Mouse (Mus musculus) c-Kit-positive CD71-positive TER-119-positive erythroid progenitor cells, embryonic 14.5 days (primary cell): ENCODE data around the gene Krtdap.
"Not testable (repeated sequence)": the region's sequence is repeated elsewhere in the genome, so short reads cannot be mapped to it uniquely, and the experiment has no call there.

ENCODE experiments used
- DNase-seq: peaks from one replicate; pipeline ENCODE4 v3.0.0-alpha.2; 2013; ENCODE audit warnings: low spot score

Gene Krtdap

GRCm38 (mm10) chr7:30787377-30788022 is at the start of gene Krtdap:
Krtdap (plus strand) TSS chr7:30787896.
- DNase-seq: no peak

- not testable (repeated sequence) for DNase-seq
These were observed 45.1 kb upstream of the Krtdap start for GRCm38 (mm10) chr7:30742570-30742969.

- DNase-seq: not testable (repeated sequence)
These were observed 44.1 kb upstream of the Krtdap start, which contains the start of gene Gapdhs for GRCm38 (mm10) chr7:30743617-30744016. Gapdhs (minus strand) TSS chr7:30743681.

GRCm38 (mm10) chr7:30744022-30744598 is 43.6 kb upstream of the Krtdap start:
- DNase-seq: no peak

- DNase-seq: no peak
These were observed 40.0 kb upstream of the Krtdap start for GRCm38 (mm10) chr7:30747525-30748204.

- DNase-seq: no peak
These were observed 37.7 kb upstream of the Krtdap start for GRCm38 (mm10) chr7:30749824-30750606.

GRCm38 (mm10) chr7:30751086-30751669 is 36.5 kb upstream of the Krtdap start, which contains the start of gene Sbsn:
Sbsn (plus strand) TSS chr7:30751471.
- no peak for DNase-seq

GRCm38 (mm10) chr7:30757001-30757400 is 30.7 kb upstream of the Krtdap start:
- no peak for DNase-seq

GRCm38 (mm10) chr7:30758853-30759252 is 28.8 kb upstream of the Krtdap start:
- no peak for DNase-seq

GRCm38 (mm10) chr7:30761769-30762352 is 25.8 kb upstream of the Krtdap start:
- DNase-seq: no peak

- DNase-seq: no peak
These were observed 24.2 kb upstream of the Krtdap start, which contains the start of gene Dmkn for GRCm38 (mm10) chr7:30763456-30763855. Dmkn (plus strand) TSS chr7:30763756.

- DNase-seq: no peak
These were observed 22.5 kb upstream of the Krtdap start for GRCm38 (mm10) chr7:30765173-30765572.

- DNase-seq: no peak
These were observed 21.3 kb upstream of the Krtdap start for GRCm38 (mm10) chr7:30766408-30766807.

- no peak for DNase-seq
These were observed 18.5 kb upstream of the Krtdap start for GRCm38 (mm10) chr7:30769236-30769635.

GRCm38 (mm10) chr7:30776104-30776503 is 11.6 kb upstream of the Krtdap start:
- no peak for DNase-seq

- no peak for DNase-seq
These were observed 10.6 kb upstream of the Krtdap start for GRCm38 (mm10) chr7:30777081-30777579.

- DNase-seq: no peak
These were observed 9.8 kb upstream of the Krtdap start for GRCm38 (mm10) chr7:30777911-30778310.

GRCm38 (mm10) chr7:30781792-30782191 is 5.9 kb upstream of the Krtdap start:
- DNase-seq: peak; percentile 8

- DNase-seq: no peak
These were observed 5.0 kb upstream of the Krtdap start for GRCm38 (mm10) chr7:30782658-30783057.

GRCm38 (mm10) chr7:30785154-30785553 is 2.5 kb upstream of the Krtdap start:
- no peak for DNase-seq
